Mouse (Mus musculus): ENCODE data around the gene Slc1a7.

- no peak for TF ChIP-seq CTCF (IDR thresholded peaks at IDR 0.05; ENCODE audit: low read depth)
- no peak for TF ChIP-seq EP300 (IDR thresholded peaks at IDR 0.05; ENCODE audit: low read depth)
Measured at GRCm38 (mm10) chr4:108052673-108053072, 84.5 kb downstream of the Slc1a7 start.

All from heart, postnatal 0 days (tissue).